8 mouse cellular contexts compared by ENCODE assay signal in genomic region chr3:135422856-135423607, GRCm38 (mm10). TPM values are rescaled to one million over a fixed set of nuclear protein-coding genes. Genes with fewer than 3 reads are reported as not detected.
DNase-seq lines count a peak whose midpoint lies in the region; ATAC-seq and TF ChIP-seq lines count a peak whose summit lies in the region.

No protein-coding gene starts in this region.

- DNase-seq in c-Kit-positive CD71-positive TER-119-positive erythroid progenitor cells, embryonic 14.5 days (ENCODE audit: low spot score), result peak; percentile 81
- peak; percentile 88 to 91 for DNase-seq in heart, postnatal 10 days
- peak; percentile 81 for DNase-seq in layer of hippocampus, adult 11-12 months (ENCODE audit: low spot score)
- peak; percentile 90 for DNase-seq in liver, postnatal 0 days
- peak; percentile 72 for DNase-seq in telencephalon, adult 2 months (ENCODE audit: low read depth, low spot score)

- peak overlapping the region; percentile 65 for H3K9ac ChIP-seq in forebrain, embryonic 12.5 days
- H3K9ac ChIP-seq in liver, postnatal 0 days (replicated peaks), result peak overlapping the region; percentile 87
- H3K9ac ChIP-seq in neural tube, embryonic 13.5 days, result peak overlapping the region; percentile 72

- H3K27ac ChIP-seq in forebrain, embryonic 12.5 days, result peak overlapping the region; percentile 92
- H3K27ac ChIP-seq in liver, postnatal 0 days (ENCODE audit: low read depth), result peak overlapping the region; percentile 96
- peak overlapping the region; percentile 96 for H3K27ac ChIP-seq in neural tube, embryonic 13.5 days (replicated peaks)

- WGBS in forebrain, embryonic 12.5 days, result under 1% methylated on average over 100 of the region's 103 CpGs
- under 1% methylated on average over 94 of the region's 103 CpGs for WGBS in liver, postnatal 0 days (ENCODE audit: insufficient replicate concordance)
- WGBS in neural tube, embryonic 13.5 days, result under 1% methylated on average over 89 of the region's 103 CpGs

- no peak for TF ChIP-seq CTCF in E14TG2a.4 (conservative IDR thresholded peaks at IDR 0.05; ENCODE audit: low read length)
- no peak for TF ChIP-seq CTCF in liver, postnatal 0 days (IDR thresholded peaks at IDR 0.05; ENCODE audit: low read depth)

- peak overlapping the region; percentile 63 for H3K4me2 ChIP-seq in forebrain, embryonic 12.5 days
- peak overlapping the region; percentile 81 for H3K4me2 ChIP-seq in liver, postnatal 0 days (ENCODE audit: low read depth, low read length)
- peak overlapping the region; percentile 79 for H3K4me2 ChIP-seq in neural tube, embryonic 13.5 days

- H3K27me3 ChIP-seq in E14TG2a.4 (ENCODE audit: insufficient read depth, low read length), result no peaks in the 10 kb centered on the region
- H3K27me3 ChIP-seq in forebrain, embryonic 12.5 days, result no peaks in the 10 kb centered on the region
- no peaks in the 10 kb centered on the region for H3K27me3 ChIP-seq in liver, postnatal 0 days (ENCODE audit: insufficient read depth, low read length)
- no peaks in the 10 kb centered on the region for H3K27me3 ChIP-seq in neural tube, embryonic 13.5 days

- intact Hi-C loops in heart, postnatal 10 days (cut with DNase I), result loop anchor here (1.0 kb wide), 1 partner anchor 15 kb away; the partner anchor contains the start of gene Ube2d3

- peak overlapping the region; percentile 87 for H3K4me3 ChIP-seq in E14TG2a.4 (replicated peaks; ENCODE audit: low read length)
- peak overlapping the region; percentile 55 for H3K4me3 ChIP-seq in forebrain, embryonic 12.5 days (replicated peaks)
- H3K4me3 ChIP-seq in liver, postnatal 0 days (ENCODE audit: low read depth, low read length), result peak overlapping the region; percentile 75
- H3K4me3 ChIP-seq in neural tube, embryonic 13.5 days, result peak overlapping the region; percentile 57

- peaks cover 33% of the 10 kb centered on the region for H3K4me1 ChIP-seq in E14TG2a.4 (replicated peaks; ENCODE audit: low read depth, low read length)
- peaks cover 25% of the 10 kb centered on the region for H3K4me1 ChIP-seq in forebrain, embryonic 12.5 days
- H3K4me1 ChIP-seq in liver, postnatal 0 days (ENCODE audit: insufficient read depth), result peaks cover 12% of the 10 kb centered on the region
- H3K4me1 ChIP-seq in neural tube, embryonic 13.5 days (replicated peaks), result peaks cover 25% of the 10 kb centered on the region

- TF ChIP-seq EP300 in liver, postnatal 0 days (IDR thresholded peaks at IDR 0.05; ENCODE audit: low read depth), result no peak

- no peaks in the 10 kb centered on the region for H3K9me3 ChIP-seq in E14TG2a.4 (ENCODE audit: low read length)
- no peaks in the 10 kb centered on the region for H3K9me3 ChIP-seq in forebrain, embryonic 12.5 days
- no peaks in the 10 kb centered on the region for H3K9me3 ChIP-seq in liver, postnatal 0 days (ENCODE audit: low read length)
- H3K9me3 ChIP-seq in neural tube, embryonic 13.5 days, result no peaks in the 10 kb centered on the region

- ATAC-seq in forebrain, embryonic 12.5 days (ENCODE audit: low FRiP score), result peak; percentile 98
- ATAC-seq in liver, postnatal 0 days, result peak; percentile 96
- peak; percentile 99 for ATAC-seq in neural tube, embryonic 13.5 days (ENCODE audit: low read depth)

- H3K36me3 ChIP-seq in E14TG2a.4 (ENCODE audit: insufficient read depth, low read length), result peaks cover 4% of the 10 kb centered on the region; the same call in 1 of the 2 replicates
- no peaks in the 10 kb centered on the region for H3K36me3 ChIP-seq in forebrain, embryonic 12.5 days (replicated peaks)
- no peaks in the 10 kb centered on the region for H3K36me3 ChIP-seq in liver, postnatal 0 days (replicated peaks; ENCODE audit: insufficient read depth, low read length)
- H3K36me3 ChIP-seq in neural tube, embryonic 13.5 days, result no peaks in the 10 kb centered on the region

RNA-seq across cellular contexts. Expression of gene Cisd2, which starts 0.7 kb away (rescaled TPM):
- 92.3 and 93.0 TPM in 2 replicates for polyA plus RNA-seq in forebrain, embryonic 12.5 days (2016; fragmentation: Nextera tagmentation; extraction: Ambion mirVana)
- 10 to 100 TPM; 38.5 to 41.7 TPM for total RNA-seq in heart, postnatal 10 days (2021)
- 24.9 and 26.6 TPM in 2 replicates for polyA plus RNA-seq in liver, postnatal 0 days (2015; fragmentation: Nextera tagmentation; extraction: Ambion mirVana)
- polyA plus RNA-seq in neural tube, embryonic 13.5 days (2015; fragmentation: Nextera tagmentation; extraction: Ambion mirVana), result 70.2 and 74.2 TPM in 2 replicates

RNA-seq across cellular contexts. Expression of gene Ube2d3, which starts 14.9 kb away (rescaled TPM):
- 519 and 542 TPM in 2 replicates for polyA plus RNA-seq in forebrain, embryonic 12.5 days (2016; fragmentation: Nextera tagmentation; extraction: Ambion mirVana)
- 100 to 1,000 TPM; 358 to 365 TPM for total RNA-seq in heart, postnatal 10 days (2021)
- 298 and 303 TPM in 2 replicates for polyA plus RNA-seq in liver, postnatal 0 days (2015; fragmentation: Nextera tagmentation; extraction: Ambion mirVana)
- polyA plus RNA-seq in neural tube, embryonic 13.5 days (2015; fragmentation: Nextera tagmentation; extraction: Ambion mirVana), result 425 and 477 TPM in 2 replicates

Comparison
In these comparisons a context has a peak if more than half of its experiments do, and no peak if none do; other contexts are left out.
1. Peak in every context shown above with its lines: DNase-seq, ATAC-seq, H3K4me3 ChIP-seq and H3K27ac ChIP-seq.